Comparison of ENCODE assay signal across 18 mouse cellular contexts in the genomic region with DNA sequence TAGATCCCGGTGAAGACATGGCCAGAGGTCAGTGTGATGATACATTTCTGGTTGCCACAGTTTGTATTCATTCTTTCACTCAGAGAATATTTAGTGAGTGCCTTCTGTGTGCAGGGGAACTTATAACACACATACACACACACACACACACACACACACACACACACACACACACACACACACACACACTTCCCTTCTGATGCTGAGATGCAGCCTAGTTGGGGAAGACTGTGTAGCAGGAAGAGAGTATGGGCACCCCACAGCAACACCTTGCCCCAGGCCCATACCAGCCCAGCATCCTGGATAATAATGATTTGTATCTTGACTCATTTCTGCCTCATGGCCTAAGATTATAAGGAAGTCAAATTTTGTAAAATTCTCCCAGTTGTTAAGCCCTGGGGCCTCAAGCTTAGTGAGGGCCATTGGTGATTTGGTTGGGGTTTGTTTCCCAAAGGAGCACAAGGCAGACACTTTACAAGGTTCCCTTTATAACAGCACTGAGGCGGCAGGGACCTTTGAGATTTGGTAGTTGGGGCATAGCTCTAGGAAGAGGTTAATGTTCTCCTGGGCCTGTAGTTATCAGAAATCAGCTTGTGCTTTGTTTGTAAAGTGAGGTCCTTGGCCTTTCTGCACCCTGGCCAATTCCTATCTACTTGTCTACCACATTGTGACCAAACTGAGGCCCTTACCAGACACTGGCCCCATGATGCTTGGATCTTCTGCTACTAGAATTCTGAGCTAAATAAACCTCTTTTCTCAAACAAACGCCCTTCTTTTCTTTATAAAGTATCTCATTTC.
A peak's percentile ranks its signal among the peaks of the same experiment; 100 is the strongest.
DNase-seq lines count a peak whose midpoint lies in the region; ATAC-seq lines count a peak whose summit lies in the region.
"Had no signal": no experiment of that assay in that cellular context is flagged by ENCODE, and none has a peak within 500 bp of the region (broad histone marks: within the 10 kb centered on the region; RNA-seq: fewer than 3 reads in every experiment).

No protein-coding gene starts in this region.

- H3K9ac ChIP-seq in heart, embryonic 15.5 days = no peak overlapping the region
- H3K9ac ChIP-seq in liver, embryonic 16.5 days (ENCODE audit: low read depth, low read length) = no peak overlapping the region
- no peak overlapping the region for H3K9ac ChIP-seq in liver, embryonic 12.5 days
- H3K9ac ChIP-seq: embryonic facial prominence, embryonic 13.5 days; liver, embryonic 13.5 days; midbrain, embryonic 12.5 days had no signal

- no peak overlapping the region for H3K4me3 ChIP-seq in heart, embryonic 15.5 days
- H3K4me3 ChIP-seq in liver, embryonic 16.5 days (ENCODE audit: low read depth, low read length) = no peak overlapping the region
- no peak overlapping the region for H3K4me3 ChIP-seq in liver, embryonic 12.5 days
- H3K4me3 ChIP-seq: embryonic facial prominence, embryonic 13.5 days; left cerebral cortex, adult 2 months; liver, embryonic 13.5 days; midbrain, embryonic 12.5 days had no signal

- no peaks in the 10 kb centered on the region for H3K9me3 ChIP-seq in heart, embryonic 15.5 days (replicated peaks)
- no peaks in the 10 kb centered on the region for H3K9me3 ChIP-seq in liver, embryonic 16.5 days (replicated peaks; ENCODE audit: control insufficient read depth, low read length)
- no peaks in the 10 kb centered on the region for H3K9me3 ChIP-seq in liver, embryonic 12.5 days (replicated peaks)
- H3K9me3 ChIP-seq: embryonic facial prominence, embryonic 13.5 days; liver, embryonic 13.5 days; midbrain, embryonic 12.5 days had no signal

- peaks cover 30% of the 10 kb centered on the region for H3K4me1 ChIP-seq in heart, embryonic 15.5 days (replicated peaks)
- peaks cover 38% of the 10 kb centered on the region for H3K4me1 ChIP-seq in liver, embryonic 16.5 days (ENCODE audit: control insufficient read depth, low read depth, low read length)
- peaks cover 58% of the 10 kb centered on the region for H3K4me1 ChIP-seq in liver, embryonic 12.5 days

- no peak overlapping the region for H3K4me2 ChIP-seq in heart, embryonic 15.5 days
- no peak overlapping the region for H3K4me2 ChIP-seq in liver, embryonic 16.5 days (ENCODE audit: low read depth, low read length)
- no peak overlapping the region for H3K4me2 ChIP-seq in liver, embryonic 12.5 days
- H3K4me2 ChIP-seq: embryonic facial prominence, embryonic 13.5 days; liver, embryonic 13.5 days; midbrain, embryonic 12.5 days had no signal

- ATAC-seq in heart, embryonic 15.5 days (replicated peaks; ENCODE audit: insufficient number of reproducible peaks, insufficient read depth, low FRiP score, low read depth) = no peak
- no peak for ATAC-seq in liver, embryonic 16.5 days (ENCODE audit: low read depth)
- ATAC-seq in liver, embryonic 12.5 days = no peak
- ATAC-seq: Patski had no signal

- H3K27me3 ChIP-seq in heart, embryonic 15.5 days = no peaks in the 10 kb centered on the region
- no peaks in the 10 kb centered on the region for H3K27me3 ChIP-seq in liver, embryonic 16.5 days (ENCODE audit: control insufficient read depth, insufficient read depth, low read depth, low read length)
- H3K27me3 ChIP-seq in liver, embryonic 12.5 days (replicated peaks) = no peaks in the 10 kb centered on the region
- H3K27me3 ChIP-seq: embryonic facial prominence, embryonic 13.5 days; liver, embryonic 13.5 days; midbrain, embryonic 12.5 days; Patski had no signal

- no peak for DNase-seq in heart, postnatal 4 days
- DNase-seq in thymus, postnatal 14 days = peak; percentile 41
- DNase-seq in thymus, adult 18-20 months = no peak
- DNase-seq in left cerebral cortex, adult 11 months (ENCODE audit: low spot score) = no peak
- DNase-seq: adrenal gland, postnatal 14 days; gastrocnemius, postnatal 36 days; kidney, adult 8-10 months; kidney, postnatal 25 days; liver, embryonic 13.5 days had no signal

- H3K36me3 ChIP-seq in heart, embryonic 15.5 days = no peaks in the 10 kb centered on the region
- no peaks in the 10 kb centered on the region for H3K36me3 ChIP-seq in liver, embryonic 16.5 days (ENCODE audit: control insufficient read depth, insufficient read depth)
- H3K36me3 ChIP-seq in liver, embryonic 12.5 days = no peaks in the 10 kb centered on the region
- H3K36me3 ChIP-seq: embryonic facial prominence, embryonic 13.5 days; liver, embryonic 13.5 days had no signal

- peak overlapping the region; percentile 15; the same call in 1 of the 2 replicates for H3K27ac ChIP-seq in heart, embryonic 15.5 days
- peak overlapping the region; percentile 42; the same call in 1 of the 2 replicates for H3K27ac ChIP-seq in liver, embryonic 16.5 days (ENCODE audit: low read length)
- H3K27ac ChIP-seq in liver, embryonic 12.5 days = no peak overlapping the region
- H3K27ac ChIP-seq: embryonic facial prominence, embryonic 13.5 days; left cerebral cortex, adult 2 months; liver, embryonic 13.5 days; macrophage; midbrain, embryonic 12.5 days; stomach, postnatal 0 days had no signal

- 55% methylated on average over 3 of the region's 3 CpGs for WGBS in heart, embryonic 15.5 days
- 48% methylated on average over 3 of the region's 3 CpGs for WGBS in liver, embryonic 16.5 days (ENCODE audit: insufficient replicate concordance)
- 38% methylated on average over 3 of the region's 3 CpGs for WGBS in liver, embryonic 12.5 days (ENCODE audit: insufficient replicate concordance)
